Mouse (Mus musculus) left cerebral cortex, postnatal 25 days (tissue): ENCODE results near the gene Txnrd2. TPM values are rescaled to one million over a fixed set of nuclear protein-coding genes. Genes with fewer than 3 reads are reported as not detected.

Experiments used
- DNase-seq, 2 experiments: peaks; one replicate each; pipeline ENCODE4 v3.0.0; 2022; ENCODE audit warnings: low spot score in 2 of 2, mixed read lengths in 1 of 2
- intact Hi-C: fragments of 180-260 bp; cut with DNase I; formaldehyde crosslinking; loops from one replicate; pipeline ENCODE4 v1.15.1; 2025
- total RNA-seq, 2 experiments: library from RNA; stranded (reverse); gene quantifications; 2 replicates each; pipeline ENCODE4 v1.2.3; 2021

Gene Txnrd2
- total RNA-seq, 2 experiments from 2014 or later = 24.6 to 25.3 TPM

DNA sequence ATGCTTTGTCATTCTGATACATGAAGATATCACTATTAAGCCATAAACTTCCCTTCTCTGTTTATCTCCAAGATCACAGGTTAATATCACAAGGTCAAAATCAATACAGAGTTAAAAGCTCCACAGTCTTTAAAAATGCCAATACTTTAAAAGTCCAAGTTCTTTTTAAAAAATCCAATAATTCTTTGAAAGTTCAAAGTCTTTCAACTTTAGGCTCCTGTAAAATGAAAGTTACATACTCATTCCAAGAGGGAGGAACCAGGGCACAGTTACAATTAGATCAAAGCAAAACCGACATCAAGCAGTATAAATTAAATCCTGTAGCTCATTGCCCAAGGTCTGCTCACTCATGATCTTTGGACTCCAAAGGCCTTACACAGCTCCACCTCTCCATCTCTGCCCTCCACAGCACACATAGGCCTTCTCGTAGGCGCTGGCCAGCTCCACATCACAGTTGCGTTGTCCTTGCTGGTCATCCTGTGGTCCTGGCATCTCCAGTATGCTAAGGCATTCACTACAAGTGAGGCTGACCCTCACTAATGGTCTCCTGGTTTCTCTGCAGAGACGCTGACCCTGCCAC is 7.2 kb downstream of the Txnrd2 start:
- intact Hi-C loops = no loop called here
- no peak for DNase-seq

DNA sequence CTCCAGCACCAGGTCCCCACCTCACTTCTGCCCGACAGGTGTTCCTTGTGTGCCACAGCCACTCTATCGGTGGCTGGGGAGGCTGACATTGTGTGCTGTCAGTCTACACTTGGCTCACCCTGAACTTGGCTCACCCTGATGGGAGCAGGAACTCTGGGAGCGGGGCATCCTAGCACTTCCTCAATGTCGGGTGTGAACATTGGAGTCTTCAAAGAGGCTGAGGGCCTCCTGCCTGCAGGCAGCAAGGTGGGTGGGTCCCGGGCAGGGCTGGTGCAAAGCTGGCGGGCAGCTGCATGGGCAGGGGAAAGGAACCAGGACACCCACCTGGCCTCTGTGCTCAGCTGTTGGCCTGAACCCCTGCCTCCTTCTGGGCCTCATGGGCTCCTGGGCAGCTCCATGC is 9.9 kb downstream of the Txnrd2 start:
- intact Hi-C loops = no loop called here
- DNase-seq = no peak

DNA sequence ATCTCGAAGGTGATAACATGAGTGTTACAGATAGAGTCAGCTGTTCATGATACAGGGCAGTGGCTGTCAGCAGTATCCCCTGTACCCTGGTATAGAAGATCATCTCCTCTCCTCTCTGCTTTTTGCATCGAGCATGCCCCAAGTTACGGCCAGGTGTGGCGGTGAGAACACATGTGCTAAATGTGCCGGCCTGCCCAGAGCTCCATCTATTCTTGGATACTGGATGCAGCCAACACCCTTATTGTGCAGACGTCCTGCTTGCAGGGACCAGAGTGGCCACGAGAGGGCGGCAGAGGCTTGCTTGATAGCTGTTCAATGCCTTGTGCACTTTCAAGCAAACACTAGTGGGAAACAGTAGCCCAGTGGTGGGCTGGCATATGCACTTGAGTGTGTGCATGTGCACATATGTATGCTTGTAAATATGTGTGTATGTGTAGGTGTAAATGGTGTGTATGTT is 17.2 kb downstream of the Txnrd2 start:
- peak; percentile 98 for DNase-seq
- intact Hi-C loops = loop anchor here (1.0 to 5.0 kb wide), 2 partner anchors 174 to 354 kb away; no protein-coding TSS in a partner anchor

DNA sequence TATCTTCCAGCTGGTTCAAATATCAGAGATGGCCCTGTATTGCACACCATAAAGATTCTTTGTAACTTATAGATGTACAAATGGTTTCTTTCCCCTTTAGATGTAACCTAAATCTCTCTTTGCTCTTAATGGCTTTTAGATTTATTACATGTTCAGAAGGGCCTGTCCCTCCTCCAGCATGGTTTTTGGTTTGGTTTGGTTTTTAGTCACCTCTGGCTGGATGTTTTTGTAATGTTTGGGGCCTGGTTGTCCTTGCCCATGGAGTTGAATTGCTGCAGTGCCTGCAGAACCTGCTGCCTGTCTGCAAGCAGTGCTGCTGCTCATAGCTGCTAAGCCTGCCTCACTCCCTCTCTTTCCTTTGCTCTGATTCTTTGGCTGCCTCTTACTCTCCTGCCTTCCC is 21.1 kb downstream of the Txnrd2 start:
- no peak for DNase-seq
- intact Hi-C loops = no loop called here

DNA sequence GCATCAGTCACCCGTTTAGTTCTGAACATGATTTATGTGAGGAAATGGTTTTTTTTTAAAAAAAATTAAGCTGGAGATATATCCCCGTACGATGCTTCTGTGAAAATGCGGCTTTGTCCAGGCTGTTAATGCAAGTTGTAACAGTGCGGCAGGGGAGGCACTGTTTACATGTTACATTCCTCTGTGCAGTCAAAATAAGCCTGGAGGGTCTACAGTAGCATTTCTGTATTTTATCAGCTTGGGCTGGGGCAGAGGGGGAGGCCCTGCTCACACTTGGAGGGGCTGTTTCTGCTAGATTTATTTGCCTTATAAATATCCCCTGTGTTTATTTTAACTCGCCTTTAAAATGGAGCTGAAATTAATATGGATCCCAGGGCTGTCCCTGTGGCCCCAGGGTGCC is 21.9 kb downstream of the Txnrd2 start:
- intact Hi-C loops = no loop called here
- no peak for DNase-seq

DNA sequence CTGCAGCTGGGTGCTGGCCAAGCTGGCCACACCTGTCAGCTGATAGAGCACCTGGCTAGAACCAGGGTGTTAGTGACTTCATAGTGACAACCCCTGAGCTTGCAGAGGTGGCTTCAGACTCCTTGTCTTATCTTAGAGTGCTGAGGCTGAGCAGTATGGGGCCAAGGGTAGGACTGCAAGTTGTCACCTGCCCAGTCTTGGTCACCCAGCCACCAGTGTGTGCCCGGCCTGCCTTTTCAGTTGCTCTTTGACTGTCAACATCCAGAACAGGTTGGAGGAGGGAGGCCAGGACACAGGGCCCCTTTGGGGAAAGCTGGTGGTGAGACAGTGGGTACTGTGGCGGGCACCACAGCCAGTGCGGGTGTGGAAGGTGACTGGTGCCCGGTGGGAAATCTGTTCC is 22.8 kb downstream of the Txnrd2 start:
- DNase-seq = no peak

DNA sequence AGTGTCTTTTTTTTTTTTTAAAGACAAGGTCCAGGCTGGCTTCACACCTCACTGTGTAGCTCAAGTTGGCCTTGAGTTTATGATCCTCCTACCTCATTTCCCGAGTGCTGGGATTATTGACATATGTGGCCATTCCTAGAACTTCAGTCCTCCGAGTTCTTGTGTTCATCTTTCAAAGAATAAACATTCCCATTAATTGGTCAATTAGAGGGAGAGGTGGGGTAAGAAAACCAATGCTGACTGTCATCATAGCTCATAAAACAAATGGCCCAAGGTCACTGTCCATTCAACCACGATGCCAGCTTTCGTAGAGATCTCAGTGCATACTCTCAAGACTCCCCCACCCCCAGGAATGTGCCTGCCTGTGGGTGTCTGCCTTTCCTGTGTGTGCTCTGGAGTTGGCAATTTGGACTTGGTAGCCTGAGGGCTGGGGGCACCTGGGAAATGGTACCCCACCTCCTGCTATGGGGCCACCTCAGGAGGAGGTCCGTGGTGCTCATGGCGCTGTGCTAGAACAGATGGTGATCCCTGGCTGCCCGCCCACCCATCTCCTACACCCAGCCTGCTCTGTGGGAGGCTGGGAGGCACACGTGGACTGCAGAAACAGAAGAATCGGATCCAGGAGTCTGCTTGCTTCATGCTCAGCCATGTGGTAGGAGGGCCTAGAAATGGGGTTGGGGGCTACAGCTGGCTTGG is 25.4 kb downstream of the Txnrd2 start:
- peak; percentile 68 to 89 for DNase-seq
- intact Hi-C loops = loop anchor here (2.0 kb wide), 1 partner anchor 47 kb away; the partner anchor contains the start of genes Gnb1l and Rtl10

More for the DNA sequence above, 22.8 kb downstream of the Txnrd2 start:
- intact Hi-C loops = no loop called here

DNA sequence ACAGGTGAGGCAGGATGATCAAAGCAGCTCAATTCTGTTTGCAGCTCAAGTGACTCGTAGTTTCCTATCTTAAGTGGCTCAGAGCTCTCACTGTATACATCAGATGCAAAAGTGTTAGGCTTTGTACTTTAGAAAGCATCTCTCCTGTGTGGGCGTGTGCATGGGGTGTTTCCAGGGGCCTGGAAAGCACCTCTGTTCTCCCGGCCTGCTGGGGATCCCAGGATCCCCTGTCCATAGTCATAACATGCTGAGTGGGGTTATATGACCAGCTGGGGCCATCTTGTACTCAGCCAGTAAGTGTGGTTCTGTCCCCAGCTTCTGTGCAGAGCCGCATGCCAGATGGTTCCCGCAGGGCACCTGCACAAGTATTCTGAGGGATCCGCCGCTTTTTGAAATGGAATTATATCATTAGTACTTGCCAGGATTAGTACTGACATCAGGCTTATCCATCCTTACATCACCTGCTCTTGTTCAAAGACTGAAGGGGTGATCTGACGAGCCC is 26.2 kb downstream of the Txnrd2 start:
- intact Hi-C loops = loop anchor here (2.0 kb wide), 1 partner anchor 46 kb away; the partner anchor contains the start of genes Gnb1l and Rtl10
- DNase-seq = peak; percentile 42 to 68

DNA sequence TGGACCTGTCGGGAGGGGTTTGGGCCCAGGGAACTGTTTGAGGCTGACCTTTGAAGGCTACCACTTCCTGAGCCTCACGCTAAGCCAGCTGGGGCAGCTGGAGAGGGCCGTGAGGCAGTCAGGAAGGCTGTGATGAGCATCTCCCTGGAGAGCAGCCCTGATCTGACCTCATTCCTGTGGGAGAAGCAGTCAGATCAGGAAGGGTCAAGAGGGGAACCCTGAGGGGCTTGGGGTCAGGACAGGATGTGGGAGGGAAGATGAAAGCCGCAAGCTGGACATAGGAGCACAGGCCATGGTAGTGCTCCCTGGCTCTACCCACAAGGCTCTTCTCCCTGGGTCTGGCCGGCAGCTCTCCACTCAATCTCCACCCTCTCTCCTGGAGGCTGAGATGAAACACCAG is 27.7 kb downstream of the Txnrd2 start:
- no peak for DNase-seq
- intact Hi-C loops = loop anchor here (2.0 kb wide), 1 partner anchor 45 kb away; the partner anchor contains the start of genes Gnb1l and Rtl10

DNA sequence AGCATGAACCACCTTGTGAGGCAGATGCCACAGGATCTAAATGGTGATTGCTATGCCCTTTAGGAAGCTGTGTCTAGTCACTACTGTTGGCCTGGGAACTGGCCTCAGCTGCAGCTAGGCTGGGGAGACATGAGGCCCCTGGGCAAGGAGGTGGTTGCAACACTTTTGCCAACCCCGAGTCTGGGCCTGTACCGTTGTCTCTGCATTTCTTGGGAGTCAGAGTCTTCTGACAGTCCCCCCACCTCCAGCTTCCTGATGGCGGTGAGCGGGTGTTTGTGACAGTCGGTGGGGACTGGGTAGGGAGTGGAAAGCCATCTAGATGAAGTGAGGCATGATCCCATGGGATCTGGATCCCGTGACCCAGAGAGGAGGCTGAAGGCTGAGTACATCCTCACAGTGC is 29.2 kb downstream of the Txnrd2 start:
- intact Hi-C loops = no loop called here

DNA sequence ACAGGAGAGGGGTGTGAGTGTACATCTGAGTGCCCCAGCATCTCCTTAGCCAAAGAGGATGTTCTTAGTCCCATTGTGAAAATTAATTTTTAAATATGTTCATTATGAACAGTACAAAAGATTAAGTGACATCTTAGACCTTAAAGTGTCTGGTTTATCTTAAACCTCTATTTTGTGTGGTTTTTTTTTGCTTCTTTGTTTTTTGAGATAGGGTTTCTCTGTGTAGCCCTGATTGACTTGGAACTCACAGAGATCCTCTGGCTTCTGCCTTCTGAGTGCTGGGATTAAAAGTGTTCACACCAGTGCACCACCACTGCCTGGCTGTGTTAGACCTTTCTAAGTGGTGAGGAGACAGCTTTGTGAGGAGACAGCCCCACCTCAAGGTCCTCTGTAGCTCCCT is 32.5 kb downstream of the Txnrd2 start:
- no peak for DNase-seq
- intact Hi-C loops = no loop called here

More for the DNA sequence above, 29.2 kb downstream of the Txnrd2 start:
- no peak for DNase-seq

DNA sequence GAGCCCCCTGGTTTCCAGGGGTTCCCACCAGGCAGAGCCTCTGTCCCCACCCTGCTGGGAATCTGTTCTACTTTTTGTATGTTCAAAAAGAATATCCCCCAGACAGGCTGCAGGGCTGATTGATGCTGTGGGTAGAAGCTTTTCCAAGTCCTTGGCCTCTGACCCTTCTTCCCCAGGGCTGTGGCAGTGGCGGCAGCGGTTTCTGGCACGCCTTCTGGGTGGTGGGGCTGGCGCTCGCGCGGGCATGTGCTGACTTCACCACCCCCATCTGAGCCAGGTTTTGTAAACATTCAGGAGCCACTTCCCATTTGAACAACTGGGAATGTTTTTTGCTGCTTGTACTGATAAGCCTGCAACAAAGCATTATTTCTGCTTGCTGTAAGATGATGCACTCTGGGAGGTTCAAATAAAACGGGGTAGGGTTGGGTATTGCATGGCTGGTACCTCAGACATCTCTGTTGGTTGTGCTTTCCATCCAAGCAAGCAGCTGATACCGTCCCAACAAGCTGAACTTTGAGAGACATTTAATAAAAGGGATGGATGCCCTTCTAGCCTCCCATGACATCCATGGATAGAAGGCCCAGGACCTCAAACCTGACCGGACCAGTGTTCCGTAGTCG is 33.3 kb downstream of the Txnrd2 start:
- no peak for DNase-seq
- intact Hi-C loops = no loop called here

DNA sequence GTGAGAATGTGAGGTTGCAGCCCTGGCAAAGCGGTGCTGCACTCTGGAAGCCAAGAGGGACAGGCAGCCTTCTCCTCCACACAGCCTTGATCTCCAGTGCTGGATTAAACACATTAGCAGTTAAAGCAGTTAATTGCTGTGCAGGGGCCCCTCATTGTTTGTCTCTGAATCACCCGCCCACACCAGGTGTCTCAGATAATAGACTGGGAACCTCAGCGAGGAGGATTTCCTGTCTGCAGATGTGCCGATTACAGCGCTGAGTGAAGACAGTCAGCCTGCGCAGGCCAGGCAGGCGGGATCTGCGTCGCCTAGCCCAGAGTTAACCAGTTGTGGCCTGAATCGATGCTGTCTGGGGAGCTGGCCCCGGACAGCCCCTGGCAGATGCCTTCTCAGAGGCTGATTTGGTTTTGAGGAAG is 33.8 kb downstream of the Txnrd2 start:
- intact Hi-C loops = no loop called here
- DNase-seq = peak in 1 of 2 experiments; percentile 22

DNA sequence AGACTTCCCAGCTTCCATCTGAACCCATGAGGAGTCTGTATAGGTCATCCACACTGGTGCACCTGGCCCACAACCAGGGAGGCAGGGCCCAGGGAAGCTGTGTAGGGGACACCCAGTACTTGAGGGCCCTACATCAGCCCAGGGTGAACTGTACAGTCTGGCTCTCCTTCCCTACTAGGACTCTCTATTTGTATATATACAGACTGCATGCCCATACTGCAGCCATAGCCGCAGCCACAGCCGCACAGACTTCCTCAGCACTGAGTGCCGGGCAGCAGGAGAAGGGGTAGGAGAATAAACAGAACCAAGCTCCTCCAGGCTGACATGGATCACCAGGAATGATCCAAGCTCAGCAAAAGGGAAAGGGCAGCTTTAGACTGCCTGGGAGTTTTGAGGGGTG is 34.6 kb downstream of the Txnrd2 start:
- DNase-seq = no peak
- intact Hi-C loops = no loop called here

DNA sequence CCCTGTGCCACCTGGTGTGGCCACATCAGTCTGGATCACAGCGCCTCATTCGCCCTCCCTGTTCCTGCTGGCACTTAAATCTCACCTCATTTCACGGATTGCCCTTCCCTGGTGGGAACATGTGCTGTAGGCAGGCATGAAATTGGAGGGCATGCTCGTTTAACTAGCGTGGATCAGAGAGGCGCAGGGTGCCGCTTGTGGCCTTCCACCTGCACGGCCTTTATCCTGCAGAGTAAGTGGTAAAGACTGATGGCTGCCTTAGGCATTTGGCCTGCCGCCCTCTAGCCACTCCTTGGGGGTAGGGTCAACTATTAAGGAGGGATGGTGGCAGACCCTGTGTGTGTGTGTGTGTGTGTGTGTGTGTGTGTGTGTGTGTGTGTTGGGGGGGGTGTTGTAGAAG is 35.8 kb downstream of the Txnrd2 start:
- intact Hi-C loops = no loop called here
- DNase-seq = no peak

DNA sequence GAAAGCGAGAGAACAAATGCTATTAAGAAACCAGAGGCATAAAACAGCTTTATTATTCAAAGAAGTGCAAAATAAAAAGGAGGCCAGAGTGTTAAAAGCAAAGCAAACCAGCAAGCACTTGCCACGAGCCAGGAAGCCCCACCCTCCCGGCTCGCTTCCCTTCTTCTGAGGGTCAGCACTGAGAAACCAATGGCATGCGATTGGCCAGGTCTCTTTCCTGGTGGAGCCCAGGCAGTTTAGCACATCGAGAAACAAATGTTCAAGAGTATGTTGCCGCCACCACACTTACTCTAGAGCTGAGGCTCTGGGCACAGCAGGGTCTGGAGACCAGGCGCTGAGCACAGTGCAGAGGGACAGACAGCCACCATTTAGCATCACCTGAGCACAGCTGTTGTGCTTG is 36.4 kb downstream of the Txnrd2 start:
- intact Hi-C loops = no loop called here
- no peak for DNase-seq

DNA sequence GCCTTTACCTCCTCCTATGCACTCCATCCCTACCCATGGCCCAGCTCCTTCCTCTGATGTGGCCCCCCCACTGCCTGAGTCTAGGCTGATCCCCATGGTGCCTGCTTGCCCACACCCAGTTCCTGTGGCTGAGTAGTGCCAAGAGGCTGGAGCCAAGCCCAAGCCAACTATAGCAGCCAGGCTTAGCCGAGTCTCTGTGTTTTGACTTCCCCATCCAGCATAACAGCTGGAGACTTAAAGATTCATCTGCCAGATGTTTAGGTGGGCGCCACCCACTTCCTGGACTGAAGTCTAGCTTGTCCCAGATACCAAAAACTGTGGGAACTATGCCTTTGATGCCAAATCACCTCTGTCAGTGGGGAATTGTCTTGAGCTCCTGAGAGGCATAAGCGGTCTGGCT is 38.1 kb downstream of the Txnrd2 start:
- intact Hi-C loops = no loop called here
- peak in 1 of 2 experiments; percentile 53 for DNase-seq

DNA sequence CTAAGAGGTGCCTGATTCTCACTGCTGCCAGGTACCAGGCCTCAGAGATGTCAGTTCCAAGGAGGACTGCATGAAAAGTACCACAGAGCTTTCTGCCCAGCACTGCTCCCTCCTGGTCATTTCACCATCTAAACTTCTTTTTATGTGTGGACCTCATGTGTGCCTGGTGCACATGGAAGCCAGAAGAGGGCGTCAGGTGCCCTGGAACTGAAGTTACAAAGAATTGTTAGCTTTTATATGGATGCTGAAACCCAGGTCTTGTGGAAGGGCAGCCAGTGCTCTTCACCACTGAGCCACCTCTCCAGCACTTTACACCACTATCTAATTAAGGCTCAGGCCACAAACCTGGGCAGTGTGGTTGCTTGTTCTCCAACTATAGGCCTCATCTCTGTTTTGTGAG is 44.6 kb downstream of the Txnrd2 start:
- no peak for DNase-seq
- intact Hi-C loops = no loop called here

DNA sequence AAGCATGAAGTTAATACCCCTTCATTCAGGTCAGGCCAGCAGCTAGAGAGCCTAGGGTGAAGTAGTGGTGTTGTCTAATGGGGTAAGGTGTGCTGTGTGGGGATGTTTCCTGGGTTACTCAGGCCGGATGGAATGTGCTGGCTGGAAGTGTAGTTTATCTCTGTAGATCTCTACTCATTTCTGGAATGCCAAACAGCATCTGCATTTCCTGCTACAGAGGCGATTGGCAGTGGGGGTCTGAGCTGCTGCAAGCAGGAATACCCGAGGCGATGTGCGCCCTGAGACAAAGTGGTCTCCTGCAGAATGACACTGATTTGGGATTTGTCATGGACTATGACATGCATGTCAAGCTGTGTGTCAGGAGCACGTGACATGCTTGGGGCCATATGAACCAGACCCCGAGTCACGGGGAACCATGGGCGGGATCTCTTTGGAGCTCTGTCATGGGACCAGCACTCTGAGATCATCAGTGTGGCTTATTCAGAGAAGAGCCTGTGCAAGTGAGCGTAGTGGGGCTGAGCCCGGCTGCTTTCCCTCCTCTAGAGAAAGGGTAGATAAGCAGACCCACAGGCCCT is 45.3 kb downstream of the Txnrd2 start:
- intact Hi-C loops = no loop called here
- no peak for DNase-seq

DNA sequence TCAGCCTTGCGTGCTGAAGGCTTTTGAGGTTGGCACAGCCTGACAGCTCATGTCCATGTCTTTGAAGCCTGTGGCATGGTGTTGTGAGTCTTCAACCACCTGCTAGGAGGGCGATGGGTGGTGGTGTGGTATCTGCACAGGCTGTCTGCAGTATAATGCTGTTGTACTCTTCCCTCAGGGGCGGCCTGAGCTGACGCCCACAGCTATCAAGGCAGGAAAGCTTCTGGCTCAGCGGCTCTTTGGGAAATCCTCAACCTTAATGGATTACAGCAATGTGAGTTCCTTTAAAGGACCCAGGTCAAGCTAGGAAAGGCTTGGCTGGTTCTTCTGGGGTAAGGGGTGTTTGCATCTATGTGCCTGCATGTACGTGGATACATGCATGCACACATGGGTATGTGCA is 45.8 kb downstream of the Txnrd2 start:
- no peak for DNase-seq

More for the DNA sequence above, 45.8 kb downstream of the Txnrd2 start:
- intact Hi-C loops = no loop called here
